Mouse (Mus musculus): ENCODE measurements around the gene Fam192a.

DNA sequence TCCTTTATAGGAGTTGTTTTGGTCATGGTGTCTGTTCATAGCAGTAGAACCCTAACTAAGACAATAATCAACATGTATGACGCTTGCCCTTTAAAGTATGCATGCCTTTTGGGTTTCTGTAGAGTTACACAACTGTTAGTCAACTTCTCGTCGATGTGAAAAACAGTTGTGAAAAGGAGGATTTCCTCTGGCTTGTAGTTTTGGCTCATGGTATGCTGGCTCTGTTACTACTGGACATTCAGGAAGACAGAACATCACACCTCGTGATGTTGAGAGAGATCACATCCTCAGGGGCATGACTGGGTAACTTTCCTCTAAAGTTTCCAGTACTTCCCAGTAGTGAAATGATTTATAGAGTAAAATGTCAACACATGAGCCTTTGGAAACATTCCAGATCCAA is 71.2 kb downstream of the Fam192a start:
- TF ChIP-seq CTCF (IDR thresholded peaks at IDR 0.05) (no peak), POLR2A (IDR thresholded peaks at IDR 0.05; ENCODE audit: insufficient read depth, low read depth, low read length) (no peak)
